Mouse (Mus musculus) gastrocnemius, postnatal 14 days (tissue): ENCODE measurements around the gene Rbpjl. TPM values are rescaled to one million over a fixed set of nuclear protein-coding genes. Genes with fewer than 3 reads are reported as not detected.

Source experiments
- DNase-seq: peaks from one replicate; pipeline ENCODE4 v3.0.0; 2021; ENCODE audit warnings: mixed read lengths
- intact Hi-C: fragments of 180-260 bp; cut with DNase I; formaldehyde crosslinking; loops from one replicate; pipeline ENCODE4 v1.15.1; 2025; ENCODE audit warnings: low total_unique reads
- total RNA-seq, 2 experiments: library from RNA; stranded (reverse); gene quantifications; 2 replicates each; pipeline ENCODE4 v1.2.3; 2021

Rbpjl gene
- total RNA-seq, 2 experiments from 2014 or later = 0.07 TPM; not detected in 1

DNA sequence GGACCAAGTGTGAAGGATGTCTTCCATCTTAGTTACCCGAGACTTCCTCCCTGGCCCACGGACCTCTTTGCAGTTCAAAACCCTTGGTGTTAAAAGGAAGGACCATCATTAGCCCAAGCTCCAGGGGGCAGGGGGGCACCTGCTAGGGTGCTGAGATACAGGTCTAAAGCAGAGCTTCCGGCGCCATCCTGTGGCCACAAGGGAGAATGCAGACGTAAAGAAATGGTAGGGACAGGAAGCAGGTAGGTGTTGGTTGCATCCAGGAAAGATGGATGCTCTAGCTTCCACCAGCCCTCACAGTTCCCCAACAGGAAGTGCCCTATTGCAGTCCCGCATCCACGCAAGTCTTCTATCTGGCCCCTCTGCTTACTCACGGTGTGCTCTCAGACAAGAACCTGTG, 16.0 kb upstream of the Rbpjl start:
- peak; percentile 22 for DNase-seq
- intact Hi-C loops = loop anchor here (10.0 kb wide), 1 partner anchor 252 kb away; no protein-coding TSS in a partner anchor

DNA sequence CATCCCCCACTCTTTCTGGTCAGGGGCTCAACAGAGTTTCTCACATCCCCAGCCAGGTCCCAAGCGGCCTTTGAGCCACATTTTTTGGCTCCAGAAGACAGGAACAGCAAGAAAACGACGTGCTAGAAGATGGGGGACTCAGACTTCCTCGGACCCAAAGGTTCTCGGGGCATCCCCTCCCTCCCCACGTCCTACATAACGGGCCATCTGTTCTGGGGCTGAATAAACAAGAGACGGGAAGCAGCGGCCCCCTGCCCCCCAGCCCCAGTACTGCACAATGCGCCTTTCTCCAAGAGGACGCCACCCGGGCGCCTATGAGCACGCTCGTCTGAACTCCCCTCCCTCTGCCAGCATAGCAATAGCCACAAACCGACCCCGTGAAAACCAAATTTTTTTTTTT, 13.9 kb upstream of the Rbpjl start, which contains the start of gene Slpi:
TSS of gene Slpi (minus strand) at position 76 of the 400 bp plus-strand sequence.
- DNase-seq = no peak
- intact Hi-C loops = loop anchor here (10.0 kb wide), 1 partner anchor 254 kb away; no protein-coding TSS in a partner anchor

DNA sequence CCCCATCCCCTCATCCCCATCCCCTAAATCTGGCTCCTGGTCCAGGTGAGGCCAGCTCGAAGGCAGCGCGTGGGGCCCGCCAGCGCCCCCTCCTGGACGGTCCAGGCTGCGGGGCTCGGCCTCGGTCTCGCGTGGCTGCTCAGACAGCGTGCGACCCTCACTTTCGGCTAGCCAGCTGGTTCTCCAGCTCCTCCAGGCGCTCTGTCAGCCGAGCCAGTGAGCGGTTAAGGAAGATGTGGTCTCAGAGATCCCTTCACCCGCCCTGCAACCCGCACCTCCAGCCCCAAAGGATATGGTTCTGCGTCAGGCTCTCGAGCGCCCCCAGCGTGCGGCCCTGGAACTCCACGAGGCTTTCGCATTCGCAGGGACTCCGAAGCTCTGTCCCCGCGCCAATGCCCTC, 13.4 kb upstream of the Rbpjl start:
- intact Hi-C loops = loop anchor here (10.0 kb wide), 1 partner anchor 255 kb away; no protein-coding TSS in a partner anchor
- DNase-seq = peak; percentile 82

DNA sequence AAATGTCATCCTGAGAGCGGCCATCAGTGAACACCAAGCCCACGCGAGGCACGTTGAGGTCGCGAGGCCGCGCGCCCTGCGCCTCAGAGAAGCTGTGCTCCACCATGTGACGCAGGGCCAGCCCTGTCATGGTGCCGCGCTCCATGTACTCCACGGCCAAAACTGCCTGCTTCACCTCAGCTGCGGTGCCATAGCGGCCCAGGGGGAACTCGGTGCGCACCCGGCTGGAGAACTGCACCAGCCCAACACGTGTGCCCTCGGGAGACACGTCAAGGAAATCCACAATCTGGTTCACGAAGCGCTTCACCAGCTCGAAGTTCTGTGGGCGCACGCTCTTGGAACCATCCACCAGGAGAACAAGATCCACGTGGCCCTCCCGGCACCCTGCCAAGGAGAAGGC, 9.8 kb upstream of the Rbpjl start:
- intact Hi-C loops = no loop called here
- no peak for DNase-seq

DNA sequence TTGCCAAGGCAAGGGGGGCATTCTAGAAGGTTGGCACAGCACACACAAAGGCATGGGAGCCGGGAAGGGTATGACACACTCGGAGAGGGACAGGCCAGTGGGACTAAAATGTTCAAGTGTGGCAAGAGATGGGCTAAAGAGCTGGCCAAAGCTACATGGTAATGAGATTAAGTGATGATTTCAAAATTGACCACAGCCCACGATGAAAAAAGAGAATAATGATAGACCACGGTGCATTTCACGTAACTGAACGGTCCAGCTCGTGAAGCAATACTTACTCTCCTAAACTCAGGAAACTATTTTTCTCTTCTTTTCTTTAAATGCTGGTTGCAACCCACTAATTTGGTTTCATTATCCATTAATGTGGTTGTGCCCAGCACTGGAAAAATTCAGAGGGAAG, 6.9 kb upstream of the Rbpjl start:
- intact Hi-C loops = no loop called here
- no peak for DNase-seq

DNA sequence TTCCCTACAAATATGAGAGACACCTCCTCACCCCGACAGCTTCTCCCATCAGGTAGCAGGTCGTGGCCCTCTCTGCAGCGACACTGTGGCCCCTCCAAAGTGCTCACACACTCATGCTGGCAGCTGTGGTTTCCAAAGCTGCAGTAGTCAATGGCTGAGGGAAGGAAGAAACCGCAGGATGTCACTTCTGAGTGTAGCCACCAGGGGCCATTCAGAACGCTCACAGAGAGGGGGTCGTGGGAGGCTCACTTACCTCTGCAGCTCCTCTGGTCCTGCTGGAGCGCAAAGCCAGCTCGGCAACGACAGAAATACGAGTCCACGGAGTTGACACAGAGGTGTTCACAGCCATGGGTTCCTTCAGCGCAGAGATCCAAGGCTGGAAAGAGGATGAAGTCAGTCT, 6.0 kb upstream of the Rbpjl start:
- DNase-seq = no peak
- intact Hi-C loops = no loop called here

DNA sequence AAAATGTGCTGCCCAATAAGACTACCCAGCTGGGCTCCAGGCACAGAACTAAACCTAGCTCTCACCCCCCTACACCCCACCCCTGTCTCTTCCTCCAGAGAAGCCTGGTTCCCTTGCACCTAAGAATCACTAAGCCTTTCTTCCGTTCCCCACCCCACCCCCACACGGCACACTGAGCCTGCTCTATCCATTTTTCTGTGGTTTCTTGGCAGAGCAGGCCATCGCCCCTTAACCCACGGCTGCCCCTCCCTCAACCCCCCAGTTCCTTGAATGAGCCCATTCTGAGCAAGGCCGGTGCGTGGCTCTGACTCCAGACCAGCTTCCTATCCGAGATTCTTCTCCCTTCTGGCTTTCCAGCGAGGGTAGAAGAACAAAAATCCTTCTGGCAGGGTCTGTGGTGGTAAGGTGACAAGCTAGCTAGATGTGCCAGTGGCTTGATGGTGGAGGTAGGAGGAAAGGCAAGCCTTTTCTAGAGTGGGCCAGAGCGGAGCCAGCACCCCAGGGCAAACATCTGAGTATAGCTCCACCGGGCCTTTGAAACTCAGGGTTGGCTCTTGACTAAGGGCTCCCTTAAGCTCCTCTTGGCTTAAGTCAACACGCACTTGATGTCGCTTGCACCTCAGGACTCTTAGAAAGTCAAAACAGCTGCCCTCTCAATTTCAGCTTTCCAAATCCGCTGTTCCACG, 598 bp downstream of the Rbpjl start:
- DNase-seq = no peak
- intact Hi-C loops = no loop called here

DNA sequence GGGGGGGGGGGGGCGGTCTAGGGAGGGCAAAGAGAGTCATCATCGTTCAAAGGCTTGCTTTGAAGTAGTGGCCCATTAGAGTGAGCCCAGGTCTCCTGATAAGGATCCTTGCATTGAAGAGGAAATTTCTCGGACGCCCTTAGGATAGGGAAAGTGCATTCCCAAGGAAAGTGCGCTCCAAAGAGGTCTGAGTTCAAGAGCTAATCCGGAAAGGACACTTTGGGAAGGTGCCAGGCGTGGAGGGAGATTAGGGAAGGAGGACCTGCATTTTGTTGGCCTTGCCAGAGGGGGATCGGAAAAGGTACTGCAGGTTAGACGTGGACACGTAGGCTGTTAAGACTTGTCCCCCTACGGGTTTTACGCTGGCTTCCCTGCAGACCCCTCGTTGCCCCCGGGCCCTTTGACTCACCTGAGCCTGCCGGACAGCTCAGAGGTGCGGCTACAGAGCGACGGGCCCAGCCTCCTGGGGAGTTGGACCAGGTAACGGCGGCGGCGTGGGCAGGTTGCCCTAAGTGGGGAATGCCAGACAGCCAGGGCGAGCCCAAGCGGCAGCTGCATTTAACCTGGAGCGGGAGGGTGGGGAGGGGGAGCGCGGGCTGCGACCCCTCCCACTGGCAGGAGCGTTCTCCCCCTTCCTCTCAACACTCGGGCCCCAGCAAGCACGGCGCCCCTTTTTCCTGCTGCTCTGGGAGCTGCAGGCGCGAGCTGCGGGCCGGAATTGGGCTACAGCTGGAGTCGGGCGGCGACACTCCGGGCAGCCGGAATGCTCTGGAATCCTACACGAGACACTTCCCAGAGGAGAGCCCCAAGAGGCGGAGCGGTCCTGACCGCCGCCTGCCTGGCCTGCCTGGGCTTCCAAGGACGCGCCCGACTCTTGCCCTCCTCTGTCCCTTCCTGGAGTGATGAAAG, 1.4 kb downstream of the Rbpjl start:
- peak; percentile 67 for DNase-seq

DNA sequence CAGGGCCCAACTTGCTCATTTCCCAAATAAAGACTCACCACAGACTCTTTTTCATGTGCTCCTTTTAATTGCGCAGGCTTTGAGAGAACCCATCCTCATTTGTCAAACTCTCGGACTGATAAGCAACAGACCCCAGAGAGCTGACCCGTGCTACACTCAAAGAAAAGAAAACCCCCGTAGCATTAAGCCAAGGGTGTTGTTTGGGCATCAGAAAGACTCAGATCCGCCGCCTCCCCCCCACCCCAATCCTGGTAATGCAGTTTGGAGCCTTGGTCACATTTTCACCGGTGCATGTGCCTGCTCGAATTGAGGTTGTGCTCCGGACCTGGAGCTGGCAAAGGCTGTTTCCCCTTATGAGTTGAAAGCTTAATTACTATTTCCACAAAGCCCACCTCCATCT, 2.1 kb downstream of the Rbpjl start, which contains the start of gene Matn4:
TSS of gene Matn4 (minus strand) at position 101 of the 400 bp plus-strand sequence.
- intact Hi-C loops = no loop called here
- no peak for DNase-seq

More for the DNA sequence above, 1.4 kb downstream of the Rbpjl start:
- intact Hi-C loops = no loop called here

DNA sequence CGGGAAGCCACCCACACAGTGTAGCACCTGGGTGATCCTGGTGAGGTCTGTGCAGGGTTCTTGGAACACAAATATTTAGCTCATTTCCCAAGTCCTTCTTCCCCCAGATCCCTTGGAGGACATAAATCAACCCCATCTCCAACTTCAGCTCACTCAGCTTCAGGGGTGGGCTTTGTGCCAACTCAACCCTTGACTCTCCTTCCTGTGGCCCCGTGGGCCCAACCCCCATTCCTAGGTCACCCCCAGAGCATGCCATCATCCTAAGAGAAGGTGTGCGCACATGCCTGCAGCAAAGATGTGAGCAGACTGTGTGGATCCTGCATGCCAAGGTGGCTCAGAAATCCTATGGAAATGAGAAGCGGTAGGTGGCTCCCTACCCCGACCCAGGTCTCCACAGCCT, 2.6 kb downstream of the Rbpjl start:
- no peak for DNase-seq
- intact Hi-C loops = no loop called here

DNA sequence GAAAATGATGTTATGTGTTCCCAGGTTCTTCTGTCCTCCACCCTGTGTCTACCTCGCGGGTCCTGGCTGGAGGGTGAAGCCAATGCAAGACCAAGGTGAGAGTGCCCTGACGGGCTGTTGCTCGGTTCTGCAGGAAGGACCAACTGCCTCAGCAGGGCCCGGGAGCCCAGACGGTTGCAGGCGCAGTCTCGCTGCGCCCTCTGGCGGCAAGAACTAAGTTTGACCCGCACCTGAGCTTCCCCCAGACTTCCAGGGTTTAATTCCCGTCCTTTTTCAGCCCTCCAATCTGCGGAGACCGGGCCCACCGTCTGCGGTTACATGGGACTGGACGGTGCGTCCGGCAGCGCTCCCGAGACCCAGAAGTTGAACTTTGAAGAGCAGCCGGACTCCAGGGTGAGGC, 4.8 kb downstream of the Rbpjl start:
- peak; percentile 68 for DNase-seq
- intact Hi-C loops = loop anchor here (2.0 kb wide), 1 partner anchor 303 kb away; no protein-coding TSS in a partner anchor

DNA sequence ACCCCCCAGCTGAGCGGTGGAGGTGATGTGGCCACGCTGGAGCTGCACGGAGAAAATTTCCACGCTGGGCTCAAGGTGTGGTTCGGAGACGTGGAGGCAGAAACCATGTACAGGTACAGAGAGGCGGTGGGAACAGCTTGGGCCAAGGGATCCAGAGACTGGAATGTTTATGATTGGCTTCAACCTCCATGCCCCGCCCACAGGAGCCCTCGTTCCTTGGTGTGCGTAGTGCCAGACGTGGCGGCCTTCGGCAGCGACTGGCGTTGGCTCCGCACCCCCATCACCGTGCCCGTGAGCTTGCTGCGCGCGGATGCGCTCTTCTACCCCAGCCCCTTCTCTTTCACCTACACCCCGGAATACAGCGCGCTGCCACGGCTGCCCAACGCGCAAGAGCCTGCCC, 11.2 kb downstream of the Rbpjl start:
- DNase-seq = no peak
- intact Hi-C loops = loop anchor here (2.0 kb wide), 1 partner anchor 105 kb away; no protein-coding TSS in a partner anchor

DNA sequence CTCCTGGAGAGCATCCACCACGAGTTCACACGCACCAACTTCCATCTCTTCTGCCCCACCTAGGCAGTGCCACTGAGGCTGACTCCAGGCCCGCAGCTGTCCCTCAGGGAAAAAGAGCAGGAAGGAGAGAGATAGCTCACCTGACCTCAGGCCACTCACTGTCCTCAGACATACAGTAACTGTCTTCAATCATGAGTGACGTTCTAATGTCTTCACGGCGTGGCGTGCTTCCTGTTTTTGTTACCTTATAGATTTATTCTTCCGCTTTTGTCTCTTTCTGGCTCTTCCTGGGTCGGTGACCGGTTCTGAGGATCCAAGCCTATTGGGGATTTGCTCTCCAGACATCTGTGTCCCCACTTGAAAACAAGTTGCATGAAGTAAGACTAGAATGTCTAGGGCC, 11.6 kb downstream of the Rbpjl start:
- DNase-seq = no peak
- intact Hi-C loops = loop anchor here (2.0 kb wide), 1 partner anchor 104 kb away; no protein-coding TSS in a partner anchor

DNA sequence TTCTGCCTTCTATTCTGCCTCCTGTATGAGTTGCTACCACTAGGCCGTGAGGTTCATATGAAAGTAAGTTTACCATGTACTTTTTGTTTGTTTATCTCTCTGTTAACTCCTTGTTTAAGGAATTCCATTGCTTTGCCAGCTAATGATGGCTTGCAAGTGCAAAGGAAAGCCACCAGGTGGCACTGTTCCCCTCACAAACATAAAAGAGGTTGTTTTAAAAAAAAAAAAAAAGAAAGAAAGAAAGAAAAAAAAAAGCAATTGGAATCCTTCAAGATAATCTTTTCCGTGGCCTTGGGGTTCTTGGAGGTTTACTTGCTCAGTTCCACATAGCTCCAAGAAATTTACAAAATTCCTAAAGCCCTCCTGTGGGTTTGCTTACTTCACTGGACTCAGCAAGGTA, 14.3 kb downstream of the Rbpjl start:
- intact Hi-C loops = loop anchor here (5.0 kb wide), 1 partner anchor 45 kb away; the partner anchor contains the start of gene Gm20458
- no peak for DNase-seq

DNA sequence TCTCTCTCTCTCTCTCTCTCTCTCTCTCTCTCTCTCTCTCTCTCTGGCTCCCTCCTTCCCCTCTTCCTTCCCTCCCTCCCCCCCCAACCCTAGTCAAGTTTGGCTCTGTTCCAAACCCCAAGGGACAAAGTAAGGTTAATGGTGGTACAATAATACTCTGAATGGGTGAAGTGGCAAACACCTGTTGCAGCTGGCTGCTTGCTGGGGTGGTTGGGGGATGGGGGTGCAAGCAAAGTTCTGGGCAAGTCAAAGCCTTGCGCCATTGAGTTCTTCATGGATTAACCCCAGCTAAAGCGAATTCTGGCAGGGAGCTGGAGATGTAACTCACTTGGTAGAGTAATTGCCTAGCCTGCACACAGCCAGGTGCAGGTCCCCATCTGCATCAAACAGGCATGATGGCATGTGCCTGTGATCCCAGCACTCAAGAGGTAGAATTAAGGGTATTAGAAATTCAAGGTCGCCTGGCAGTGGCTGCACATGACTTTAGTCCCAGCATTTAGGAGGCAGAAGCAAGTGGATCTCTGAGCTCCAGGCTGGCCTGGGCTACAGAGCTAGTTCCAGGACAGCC, 15.5 kb downstream of the Rbpjl start:
- no peak for DNase-seq
- intact Hi-C loops = loop anchor here (5.0 kb wide), 1 partner anchor 44 kb away; the partner anchor contains the start of gene Gm20458

DNA sequence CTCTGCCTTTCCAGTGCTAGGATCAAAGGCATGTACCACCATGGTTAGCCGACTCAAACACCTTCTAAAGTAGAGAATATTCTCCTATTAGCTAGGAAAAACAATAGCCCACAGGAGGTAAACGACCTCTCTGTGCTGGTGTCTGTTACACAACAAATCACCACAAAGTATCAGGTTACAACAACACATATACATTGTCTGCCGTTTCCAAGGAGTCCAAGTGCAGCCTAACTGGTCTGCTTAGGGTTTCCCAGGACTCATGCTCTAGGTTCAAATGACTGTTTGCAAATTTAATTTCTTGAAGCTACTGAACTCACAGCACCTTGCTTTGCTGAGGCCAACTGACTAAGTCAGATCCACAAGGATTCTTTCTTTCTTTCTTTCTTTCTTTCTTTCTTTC, 16.5 kb downstream of the Rbpjl start:
- intact Hi-C loops = loop anchor here (5.0 kb wide), 1 partner anchor 43 kb away; the partner anchor contains the start of gene Gm20458
- DNase-seq = no peak

DNA sequence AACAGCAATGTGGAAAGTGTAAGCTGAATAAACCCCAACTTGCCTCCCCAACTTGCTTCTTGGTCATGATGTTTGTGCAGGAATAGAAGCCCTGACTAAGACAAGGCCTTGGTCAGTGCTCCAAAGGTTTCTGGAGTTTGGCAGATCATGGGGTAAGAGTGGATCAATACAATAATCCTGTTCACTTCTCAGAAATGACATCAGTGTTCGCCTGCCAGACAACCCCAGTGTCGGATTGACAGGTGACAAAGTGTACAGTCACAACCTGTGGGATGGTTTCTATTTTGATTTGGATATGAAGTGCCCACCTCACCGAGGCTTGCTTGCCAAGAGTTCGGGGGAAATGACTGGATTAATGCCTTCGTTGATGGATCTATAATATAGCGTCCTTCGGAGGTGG, 18.4 kb downstream of the Rbpjl start:
- intact Hi-C loops = no loop called here
- no peak for DNase-seq

DNA sequence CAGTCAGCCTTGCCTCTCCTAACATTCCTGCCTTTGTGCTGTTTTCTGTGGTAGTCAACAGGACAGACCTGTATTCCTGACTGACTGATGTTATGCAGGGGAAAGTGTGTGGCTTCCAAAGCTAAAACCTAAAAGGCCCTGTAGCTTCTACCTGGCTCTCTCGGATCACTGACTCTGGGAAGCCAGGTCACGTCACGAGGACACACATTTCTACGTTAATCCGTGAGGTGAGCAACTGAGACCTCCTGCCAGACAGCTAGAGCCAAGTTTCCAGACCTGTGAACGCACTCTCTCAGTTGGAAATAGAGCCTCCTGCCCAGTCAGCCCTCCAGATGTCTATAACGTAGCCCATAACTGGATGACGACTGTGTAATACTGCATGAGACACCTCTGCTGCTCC, 19.0 kb downstream of the Rbpjl start:
- intact Hi-C loops = no loop called here
- no peak for DNase-seq

DNA sequence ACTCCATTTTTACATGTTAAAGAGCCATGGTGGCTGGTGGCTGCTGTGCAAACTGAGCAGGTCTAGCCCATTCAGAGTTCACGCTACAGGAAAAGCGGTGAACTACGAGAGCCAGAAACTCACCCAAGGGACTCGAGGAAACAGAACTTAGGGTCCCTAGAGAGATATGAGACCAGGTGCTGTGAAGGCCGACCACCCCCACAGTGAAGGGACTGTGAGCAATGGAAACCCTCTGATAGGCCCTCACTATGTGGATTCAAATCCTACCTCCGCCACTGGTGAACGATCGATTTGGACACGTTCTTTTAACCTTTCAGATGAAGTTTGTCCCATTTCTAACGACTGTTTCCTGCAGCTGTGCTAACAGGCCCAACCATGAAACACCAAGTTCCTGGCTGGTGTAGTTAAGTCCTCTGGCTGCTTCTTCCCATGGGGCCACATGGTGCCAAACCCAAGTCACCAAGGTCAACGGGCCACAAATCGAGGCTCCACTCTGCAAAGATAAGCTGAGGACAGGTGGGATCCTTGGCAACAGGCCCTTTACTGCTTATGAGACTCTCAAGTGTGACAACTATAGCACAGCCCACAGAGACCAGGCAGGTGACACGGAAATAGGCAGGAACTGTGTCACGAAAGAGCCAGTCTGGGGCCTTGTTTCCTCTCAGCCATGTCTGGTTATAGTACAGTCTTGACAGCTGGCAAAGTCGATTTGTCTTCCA, 19.9 kb downstream of the Rbpjl start:
- intact Hi-C loops = no loop called here
- no peak for DNase-seq
